Mouse (Mus musculus) megakaryocyte, embryonic 14.5 days (primary cell): Measurements from ENCODE around the gene Ttll11.

Experiments used
- FLI1 ChIP-seq: IDR thresholded peaks from 2 replicates; pipeline ENCODE4 v1.6.1; 2012; ENCODE audit warnings: low read length, inconsistent platforms, mixed read lengths
- GATA1 ChIP-seq: IDR thresholded peaks from 3 replicates; pipeline ENCODE4 v1.6.1; 2012; ENCODE audit warnings: mixed read lengths, low read length, inconsistent platforms, borderline replicate concordance

- TF ChIP-seq GATA1 (no peak), FLI1 (no peak)
Observed at GRCm38 (mm10) chr2:35712611-35713010, 267.1 kb downstream of the Ttll11 start.
